Mouse (Mus musculus) stomach, embryonic 14.5 days (tissue): ENCODE data around the gene Abca9. TPM values are rescaled to one million over a fixed set of nuclear protein-coding genes. Genes with fewer than 3 reads are reported as not detected.

Source experiments
- polyA plus RNA-seq: library from polyadenylated mRNA; unstranded; fragments of >200 nt; fragmentation: Nextera tagmentation; extraction: Ambion mirVana; gene quantifications from 2 replicates; pipeline ENCODE4 v1.2.1, GENCODE M21; 2014

Abca9 gene
- polyA plus RNA-seq, 1 experiment from 2014 or later: 1.6 TPM

Other genes with a start within 250 kb of the Abca9 start
- gene Abca8b, start 172.4 kb downstream of the Abca9 start, polyA plus RNA-seq: 0.52 and 0.58 TPM in 2 replicates
- 2.1 and 3.3 TPM in 2 replicates for gene Abca8a, start 72.2 kb downstream of the Abca9 start, polyA plus RNA-seq
- gene Abca6, start 83.6 kb upstream of the Abca9 start, polyA plus RNA-seq: 0.95 and 1.1 TPM in 2 replicates
- 8.7 and 12.4 TPM in 2 replicates for gene Abca5, start 169.5 kb upstream of the Abca9 start, polyA plus RNA-seq
- gene Map2k6, start 230.9 kb upstream of the Abca9 start, polyA plus RNA-seq: 26.7 and 27.3 TPM in 2 replicates